Mouse (Mus musculus) T-cell, adult 66 days (primary cell): ENCODE data around the gene Adipoq. TPM values are rescaled to one million over a fixed set of nuclear protein-coding genes. Genes with fewer than 3 reads are reported as not detected.

Experiments
- total RNA-seq, 2 experiments: library from RNA; stranded (reverse); gene quantifications; 3 replicates in 1 of 2; 4 replicates in 1 of 2; pipeline ENCODE4 v1.2.4; 2023

The Adipoq gene
- total RNA-seq, result not detected

GRCm38 (mm10) chr16:23146280-23146679 lies at the start of gene Adipoq:
TSS of gene Adipoq (plus strand) at chr16:23146536.

DNA sequence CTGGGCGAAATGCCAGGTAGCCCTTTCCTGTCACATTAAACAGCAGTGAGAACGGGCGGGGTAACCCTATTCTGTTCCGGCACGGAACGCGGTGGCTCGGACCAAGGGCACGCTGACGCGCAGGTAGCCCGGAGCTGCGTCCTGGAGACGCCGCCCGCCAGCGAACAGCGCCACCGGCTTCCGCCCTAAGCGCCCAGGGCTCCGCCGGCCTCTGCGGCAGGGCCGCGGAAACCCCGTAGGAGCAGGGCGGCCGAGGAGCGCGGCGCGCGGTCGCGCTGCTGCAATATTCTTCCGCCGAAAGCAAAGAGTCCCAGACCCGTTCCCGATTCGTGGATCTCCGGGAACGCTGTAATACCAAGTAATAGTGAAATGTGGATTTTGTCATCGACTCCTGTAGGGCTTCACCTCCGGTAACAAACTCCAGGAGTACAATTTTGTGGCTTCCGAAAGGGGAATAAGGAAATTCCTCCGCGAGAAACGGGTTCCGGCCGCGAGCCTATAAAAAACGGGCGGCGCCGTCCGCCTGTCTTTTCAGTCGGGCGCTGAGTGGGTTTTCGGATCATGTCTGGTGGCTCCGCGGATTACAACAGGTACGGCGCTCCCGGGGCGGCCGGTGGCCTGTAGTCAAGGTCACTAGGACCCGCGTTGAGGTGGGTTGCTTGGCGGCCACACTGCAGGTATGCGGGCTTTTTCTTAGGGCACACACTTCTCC lies 38.9 kb upstream of the Adipoq start, which contains the start of gene Eif4a2:
TSS of gene Eif4a2 (plus strand) at position 214 of the 712 bp plus-strand sequence.

DNA sequence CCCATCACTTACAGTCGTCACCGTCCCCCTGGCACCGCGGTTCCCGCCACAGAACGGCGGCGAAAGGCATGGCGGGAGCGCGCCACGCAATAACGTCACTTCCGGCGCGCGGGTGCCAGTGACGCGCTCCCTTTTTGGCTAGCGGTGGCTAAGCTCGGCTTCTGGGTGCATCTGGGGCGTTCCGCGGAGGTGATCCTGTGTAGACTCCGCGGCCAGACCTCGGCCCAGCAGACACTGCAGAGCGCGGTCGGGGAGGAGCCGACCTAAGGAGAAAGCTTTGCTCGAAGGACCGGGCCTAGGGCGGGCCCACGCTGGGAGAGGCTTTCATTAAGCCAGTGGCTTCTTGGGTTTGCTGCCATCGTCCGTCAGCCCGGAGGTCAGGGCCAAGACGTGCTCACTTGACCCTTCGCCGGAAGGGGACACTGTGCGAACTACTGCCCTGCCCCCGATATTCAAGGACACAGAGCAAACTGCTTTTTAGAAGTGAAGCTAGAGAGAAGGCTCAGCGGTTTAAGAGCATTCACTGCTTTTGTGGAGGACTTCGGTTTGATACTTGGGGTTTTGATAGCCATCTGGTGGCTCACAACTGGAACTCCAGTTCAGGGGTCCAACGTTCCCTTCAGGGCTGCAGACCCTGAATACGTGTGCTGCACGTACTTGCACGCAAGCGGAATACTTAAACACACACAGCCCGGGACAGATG lies 18.5 kb upstream of the Adipoq start, which contains the start of gene Rfc4:
TSS of gene Rfc4 (minus strand) at position 65 of the 703 bp plus-strand sequence.

Other genes starting within 250 kb of the Adipoq start
- not detected for gene Fetub, start 228.2 kb upstream of the Adipoq start, total RNA-seq
- gene Hrg, start 195.5 kb upstream of the Adipoq start, total RNA-seq, result not detected
- gene Kng2, start 117.1 kb upstream of the Adipoq start, total RNA-seq, result not detected
- gene Kng1, start 88.7 kb upstream of the Adipoq start, total RNA-seq, result not detected
- 1,000 to 10,000 TPM; 1,119 to 1,156 TPM for gene Eif4a2, start 39.1 kb upstream of the Adipoq start, total RNA-seq
- 10 to 100 TPM; 11.4 to 13.6 TPM for gene Rfc4, start 18.8 kb upstream of the Adipoq start, total RNA-seq
- gene St6gal1, start 78.2 kb downstream of the Adipoq start, total RNA-seq, result 10 to 100 TPM; 70.9 to 79.3 TPM